Mouse (Mus musculus) ovary, postnatal 14 days (tissue): Measurements from ENCODE around the gene 2610528A11Rik.
"Not testable (repeated sequence)": the region's sequence is repeated elsewhere in the genome, so short reads cannot be mapped to it uniquely, and the experiment has no call there.

Experiments
- DNase-seq: peaks from one replicate; pipeline ENCODE4 v3.0.0; 2022; ENCODE audit warnings: low spot score

The 2610528A11Rik gene

DNA sequence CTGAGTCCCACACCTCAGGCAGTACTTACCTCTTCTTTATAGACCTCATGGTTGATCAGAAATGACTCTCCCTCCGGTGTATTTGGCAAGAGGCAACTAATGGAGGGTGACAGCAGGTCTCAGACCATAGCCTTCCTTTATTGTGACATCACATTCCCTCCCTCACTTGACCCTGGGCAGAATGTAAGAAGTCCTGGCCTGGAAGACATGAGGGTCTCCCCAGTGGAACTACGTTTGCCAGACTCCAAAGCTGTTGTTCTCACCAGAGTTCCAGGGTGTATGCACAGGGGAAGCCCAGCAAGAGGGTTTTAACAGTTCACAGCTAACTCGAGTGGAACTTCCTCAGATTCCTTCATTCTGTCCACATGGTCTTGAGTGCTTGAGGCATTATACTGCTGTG, at the start of gene 2610528A11Rik:
2610528A11Rik (minus strand) TSS at position 101 of the 400 bp plus-strand sequence.
- DNase-seq, result no peak

DNA sequence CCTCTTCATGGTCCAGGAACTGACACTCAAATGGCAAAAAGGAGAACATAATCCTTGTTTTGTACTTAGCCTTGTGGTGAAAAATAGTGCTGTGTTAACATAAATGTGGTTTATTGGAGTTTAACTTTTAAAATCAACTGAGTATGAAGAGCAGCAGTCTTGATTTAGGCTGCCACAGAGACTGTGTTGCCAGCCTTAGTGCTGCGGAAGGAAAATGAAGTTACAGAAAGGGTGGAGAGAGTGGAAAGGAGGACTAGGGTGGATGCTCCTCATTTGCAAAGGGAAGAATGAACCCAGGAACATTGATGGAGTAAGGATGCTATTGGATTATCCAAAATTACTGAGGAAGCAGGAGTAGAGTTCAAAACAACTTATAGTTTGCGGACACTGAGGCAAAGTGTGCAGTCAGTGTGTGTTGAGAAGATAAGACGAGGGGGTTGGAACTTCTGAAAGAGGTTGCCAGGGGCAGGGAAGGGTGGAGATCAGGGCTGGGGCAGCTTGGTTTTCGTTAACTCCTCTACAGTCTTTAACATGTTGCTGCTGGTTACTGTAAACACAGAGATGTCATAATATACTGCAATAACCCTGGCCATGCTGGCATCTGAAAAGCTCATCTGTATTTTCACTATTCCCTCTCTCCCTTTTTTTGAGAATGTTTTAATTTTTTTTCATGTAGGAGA, 49.6 kb upstream of the 2610528A11Rik start:
- no peak for DNase-seq

DNA sequence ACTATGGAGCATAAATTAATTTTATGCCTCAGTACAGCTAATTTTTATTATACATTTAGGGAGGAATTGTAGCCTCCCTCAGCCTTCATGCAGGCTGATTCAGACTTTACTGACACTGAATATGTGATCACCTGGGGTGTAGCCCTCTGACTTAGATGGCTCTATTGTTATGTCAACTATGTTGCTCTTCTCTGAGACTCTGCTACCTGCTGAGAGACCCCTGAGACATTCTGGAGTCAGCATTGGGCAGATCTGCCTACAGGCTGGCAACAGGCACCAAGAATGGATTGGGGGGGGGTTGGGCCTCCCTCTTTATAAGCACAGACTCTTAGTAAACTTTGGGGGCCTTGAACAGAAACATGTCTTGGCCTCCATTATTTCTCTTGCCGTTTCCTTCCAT, 40.6 kb upstream of the 2610528A11Rik start:
- no peak for DNase-seq

DNA sequence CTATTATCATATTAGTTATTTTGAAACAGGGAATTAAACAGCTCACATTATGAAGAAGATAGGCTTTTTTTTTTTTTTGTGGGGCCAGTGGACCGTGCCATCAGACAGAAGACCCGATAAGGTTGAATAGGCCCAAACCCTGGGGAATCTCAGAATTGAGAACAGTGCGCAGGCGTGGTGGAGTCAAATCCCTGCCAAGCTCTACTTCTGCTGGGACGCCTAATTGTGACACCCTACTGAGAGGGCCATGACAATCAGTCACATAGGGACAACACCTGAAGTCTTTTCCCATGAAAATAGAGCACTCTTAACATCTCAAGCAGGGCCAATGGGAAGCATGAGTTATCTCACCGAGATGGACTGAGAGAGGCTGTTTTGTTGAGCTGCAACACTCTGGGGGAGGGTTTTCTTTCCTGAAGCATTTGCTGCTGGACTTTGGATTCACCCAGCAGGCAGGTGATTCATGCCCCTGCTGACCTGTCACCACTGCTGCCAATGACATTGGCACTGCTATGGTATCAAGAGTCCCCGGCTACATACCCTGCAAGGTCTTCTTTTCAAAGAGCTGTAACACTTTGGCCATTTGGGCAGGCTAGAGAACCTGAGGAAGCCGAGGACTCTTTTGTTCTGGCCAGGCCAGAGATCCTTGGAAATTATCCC, 25.4 kb upstream of the 2610528A11Rik start:
- no peak for DNase-seq

DNA sequence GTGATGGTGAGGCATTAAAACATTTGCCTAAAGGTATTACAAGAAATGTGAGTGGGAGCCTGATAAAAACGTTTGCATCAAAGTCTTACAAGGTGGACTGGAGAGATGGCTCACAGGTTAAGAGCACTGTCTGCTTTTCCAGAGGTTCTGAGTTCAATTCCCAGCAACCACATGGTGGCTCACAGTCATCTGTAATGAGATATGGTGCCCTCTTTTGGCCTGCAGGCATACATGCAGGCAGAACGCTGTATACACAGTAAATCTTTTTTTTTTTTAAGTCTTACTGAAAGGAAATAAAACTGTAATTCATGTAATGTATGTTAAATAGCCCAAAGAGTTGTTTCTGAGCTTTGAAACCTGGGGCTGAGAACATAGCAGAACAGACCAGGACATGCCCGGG, 23.8 kb upstream of the 2610528A11Rik start:
- not testable (repeated sequence) for DNase-seq

DNA sequence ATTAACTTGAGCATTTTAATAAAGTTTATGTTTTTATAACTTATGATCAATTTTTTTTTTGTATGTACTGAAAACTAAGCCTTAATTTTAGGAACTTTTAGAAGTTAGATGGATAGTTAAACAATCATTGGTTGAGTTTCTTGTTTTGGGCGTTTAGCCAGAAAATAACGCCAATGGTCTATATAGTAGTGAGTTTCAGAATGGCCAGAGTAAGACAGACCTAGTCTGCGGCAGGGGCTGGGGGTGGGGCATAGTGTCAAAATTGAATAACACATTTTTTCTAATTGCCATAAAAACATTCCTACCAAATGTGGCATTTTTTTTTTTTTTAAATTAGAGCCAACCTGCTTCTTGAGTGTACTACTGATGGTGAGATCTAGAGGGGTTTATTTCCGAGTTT, 22.3 kb upstream of the 2610528A11Rik start:
- DNase-seq, result no peak

DNA sequence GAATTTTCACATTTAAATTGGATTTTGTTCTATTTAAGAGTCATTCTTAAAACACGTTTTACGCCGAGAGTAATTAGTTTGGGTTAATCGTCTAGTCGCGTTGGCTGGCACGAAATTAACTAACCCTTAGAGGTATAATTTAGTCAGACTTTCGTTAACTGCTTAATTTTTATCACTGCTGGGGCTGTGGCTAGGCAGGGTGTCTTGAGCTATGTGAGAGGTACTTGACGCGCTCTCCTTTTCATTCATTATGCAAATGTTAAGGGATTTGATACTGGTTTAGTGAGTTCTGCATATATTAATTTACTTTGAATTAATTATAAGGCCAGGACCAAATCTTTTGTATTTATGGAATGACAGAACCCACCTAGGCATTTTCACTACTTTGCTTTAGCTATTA, 21.8 kb upstream of the 2610528A11Rik start:
- DNase-seq, result no peak

DNA sequence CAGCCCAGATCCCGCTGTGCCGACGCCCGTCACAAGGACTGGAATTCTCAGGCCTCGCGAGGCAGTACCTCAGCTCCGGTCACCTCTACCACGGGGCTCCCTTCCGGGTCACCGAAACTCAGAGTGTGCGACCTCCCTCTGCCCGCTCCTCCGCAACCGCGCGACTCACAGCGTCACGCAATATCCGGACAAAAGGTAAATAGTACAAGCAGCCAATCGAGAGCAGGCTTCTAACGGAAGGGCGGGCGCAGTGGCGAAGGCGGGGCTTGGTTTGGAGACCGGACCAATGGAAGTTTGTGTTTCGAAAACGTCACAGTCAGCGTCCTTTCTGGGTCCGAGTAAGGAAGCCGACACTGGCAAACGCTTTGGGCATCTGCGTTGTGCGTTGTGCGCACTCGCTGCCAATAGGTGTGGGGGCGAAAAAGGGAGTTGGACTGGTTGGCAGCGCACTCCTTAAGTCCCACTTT, 21.3 kb upstream of the 2610528A11Rik start, which contains the start of gene Ghitm:
Ghitm (minus strand) TSS at position 146 of the 467 bp plus-strand sequence.
- DNase-seq, result peak; percentile 90

DNA sequence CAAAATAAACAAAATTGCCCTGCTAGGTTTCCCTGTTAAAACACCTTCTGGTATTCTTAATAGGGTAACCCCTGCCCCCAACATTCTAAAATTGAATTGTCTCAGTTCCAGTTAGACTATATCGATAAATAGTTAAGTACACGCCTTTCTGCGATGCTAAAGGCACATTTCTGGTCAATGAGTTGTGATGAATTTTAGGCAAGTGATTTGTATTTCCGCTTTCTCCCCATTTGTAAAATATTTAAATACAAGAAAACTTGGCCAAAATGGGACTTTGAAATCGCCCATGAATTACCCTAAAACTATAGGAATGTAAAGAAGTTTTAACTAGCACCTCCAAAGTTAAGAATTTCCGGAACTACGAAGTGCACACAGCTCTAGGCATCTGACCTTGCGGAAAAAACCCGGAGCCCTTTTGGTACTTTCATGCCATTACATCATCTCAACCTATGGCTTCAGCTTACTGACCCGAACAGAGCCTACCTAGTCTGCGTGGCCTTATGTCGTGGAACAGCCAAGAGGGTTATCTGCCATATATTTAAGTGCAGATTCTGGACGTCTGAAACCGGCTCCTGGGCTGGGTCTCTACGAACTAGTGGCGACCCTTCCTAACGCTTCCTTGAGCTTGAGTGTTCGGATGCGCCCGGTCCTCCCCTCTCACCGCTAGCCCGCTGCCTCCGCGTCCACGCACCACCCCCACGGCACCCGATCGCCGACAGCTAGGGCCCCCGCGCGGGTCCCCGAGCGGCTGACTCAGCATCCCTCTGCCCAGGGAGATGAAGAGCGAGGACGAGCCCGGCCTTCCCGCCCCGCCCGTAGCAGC, 20.7 kb upstream of the 2610528A11Rik start:
- no peak for DNase-seq

DNA sequence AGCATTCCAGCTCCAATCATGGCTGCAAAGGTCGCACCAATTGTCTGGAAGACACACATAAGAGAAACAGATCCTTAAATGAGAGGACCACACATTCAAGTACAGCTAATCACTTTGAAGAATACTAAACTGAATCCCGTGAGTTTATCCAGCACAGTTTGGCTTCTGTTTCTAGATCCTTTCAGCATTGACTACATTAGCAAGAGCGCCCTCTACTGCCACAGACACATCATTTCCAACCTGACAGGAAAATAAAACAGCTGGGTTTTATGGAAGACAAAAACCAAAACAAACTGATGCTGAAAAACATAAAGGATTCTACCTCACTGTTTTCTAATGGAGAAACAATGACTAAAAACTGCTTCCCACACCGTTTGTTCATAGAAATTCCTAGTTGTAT, 13.8 kb upstream of the 2610528A11Rik start:
- peak; percentile 14 for DNase-seq

DNA sequence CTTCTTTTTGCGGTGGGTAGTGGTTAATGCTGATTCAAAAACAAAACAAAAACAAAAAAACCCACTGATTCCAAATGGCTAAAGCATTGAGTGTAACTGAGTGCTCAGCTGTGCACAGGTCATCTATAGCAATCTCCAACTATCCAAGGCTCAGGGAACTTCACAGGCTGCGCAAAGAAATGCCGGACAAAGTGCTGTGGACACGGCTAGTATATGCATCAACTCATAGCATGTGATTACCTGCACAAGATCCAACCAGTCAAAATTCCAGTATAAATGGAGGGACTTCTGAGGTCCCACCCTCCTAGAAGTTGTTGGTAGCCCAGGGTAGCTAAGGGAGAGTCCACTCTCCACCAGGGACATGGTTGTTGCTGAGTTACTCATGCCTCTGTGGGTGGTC, 5.4 kb upstream of the 2610528A11Rik start:
- DNase-seq, result no peak

DNA sequence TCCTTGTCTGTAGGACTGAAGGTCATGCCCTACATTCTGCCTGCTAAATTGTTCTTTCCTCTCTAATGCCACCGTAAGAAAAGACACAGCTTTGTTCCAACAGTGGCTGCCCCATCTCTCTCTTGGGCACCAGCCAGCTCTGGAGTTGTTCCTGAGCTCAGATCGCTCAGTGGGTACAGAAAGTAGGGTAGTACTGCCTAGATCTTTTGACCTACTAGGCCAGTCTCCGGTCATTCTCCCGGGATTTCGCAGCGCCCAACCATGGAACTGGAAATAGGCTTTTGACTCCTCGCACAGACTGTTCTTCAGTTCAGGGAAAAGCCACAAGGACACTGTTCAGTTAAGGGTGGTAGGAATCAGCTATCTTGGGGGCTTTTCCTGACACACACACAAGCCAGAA, 891 bp downstream of the 2610528A11Rik start:
- no peak for DNase-seq

DNA sequence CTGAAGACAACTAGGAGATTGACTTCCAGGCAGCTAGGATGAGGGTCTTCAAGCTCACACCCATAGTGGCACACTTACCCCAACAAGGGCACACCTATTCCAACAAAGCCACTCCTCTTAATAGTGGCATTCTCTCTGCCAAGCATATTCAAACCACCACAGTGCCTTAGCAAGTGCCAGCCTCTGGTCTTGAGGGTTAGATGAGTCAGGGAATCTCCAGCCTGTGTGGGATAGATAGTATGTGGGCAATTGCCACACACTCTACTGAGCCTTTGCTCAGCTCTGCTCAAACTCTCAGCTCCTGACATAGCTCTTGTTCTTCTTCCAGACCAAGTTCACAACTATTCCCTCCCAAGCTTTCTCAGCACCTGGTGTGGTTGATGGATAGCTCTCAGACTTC, 2.5 kb downstream of the 2610528A11Rik start:
- no peak for DNase-seq

DNA sequence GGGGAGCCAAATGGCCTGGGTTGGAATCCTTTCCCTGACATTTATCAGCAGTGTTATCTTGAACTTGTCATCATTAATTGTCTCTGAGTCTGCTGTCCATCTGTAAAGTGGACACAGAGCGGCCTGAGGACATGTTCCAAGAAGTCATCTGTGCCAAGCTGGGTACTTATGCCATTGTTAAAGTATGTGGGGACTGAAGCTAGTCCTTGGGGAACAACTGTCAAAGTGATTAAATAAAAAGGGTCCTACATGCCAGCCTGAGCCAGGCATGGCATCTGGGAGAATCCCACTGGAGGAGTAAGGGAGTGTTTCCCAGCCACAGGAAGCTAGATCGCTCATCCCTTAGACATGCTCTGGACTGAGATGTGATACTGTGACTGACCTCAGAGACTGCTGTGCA, 3.4 kb downstream of the 2610528A11Rik start:
- DNase-seq, result no peak

DNA sequence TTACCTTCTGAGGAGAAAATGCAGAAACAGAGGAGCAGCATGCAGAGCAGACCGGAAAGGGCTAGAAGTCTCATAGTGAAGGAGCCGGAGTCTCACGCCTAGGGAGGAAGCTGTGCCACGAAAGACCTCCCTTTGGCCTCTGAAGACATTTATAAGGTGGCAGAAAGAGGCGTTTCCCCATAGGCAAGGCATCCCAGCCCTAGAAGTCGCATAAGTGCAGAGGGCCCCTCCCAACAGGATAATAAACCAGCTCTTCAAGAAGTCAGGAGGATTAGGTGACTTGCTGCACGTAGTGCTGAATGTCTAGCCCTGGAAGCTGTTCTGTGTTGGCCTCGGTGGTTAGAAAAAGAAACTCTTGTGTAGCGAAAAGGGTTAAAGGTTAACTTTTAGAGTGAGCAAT, 3.8 kb downstream of the 2610528A11Rik start:
- DNase-seq, result no peak

DNA sequence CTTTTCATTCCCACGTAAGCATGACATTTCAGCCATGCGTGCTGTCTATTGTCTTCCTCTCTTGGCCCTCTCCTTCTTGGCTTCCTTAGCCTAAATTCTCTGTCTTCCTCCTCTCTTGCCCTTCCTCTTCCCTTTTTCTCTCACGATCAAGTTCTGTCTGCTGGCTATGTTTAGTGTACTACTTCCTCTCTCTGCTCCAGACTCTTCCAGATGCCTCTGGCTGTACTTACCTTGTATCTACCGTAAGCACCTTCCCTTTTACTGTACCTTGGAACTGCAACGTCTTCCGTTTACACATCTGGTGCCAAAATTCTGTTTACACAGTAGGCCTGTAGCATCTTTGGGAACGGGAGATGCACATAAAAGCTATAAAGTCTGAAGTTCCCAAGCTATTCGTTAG, 4.4 kb downstream of the 2610528A11Rik start:
- no peak for DNase-seq

DNA sequence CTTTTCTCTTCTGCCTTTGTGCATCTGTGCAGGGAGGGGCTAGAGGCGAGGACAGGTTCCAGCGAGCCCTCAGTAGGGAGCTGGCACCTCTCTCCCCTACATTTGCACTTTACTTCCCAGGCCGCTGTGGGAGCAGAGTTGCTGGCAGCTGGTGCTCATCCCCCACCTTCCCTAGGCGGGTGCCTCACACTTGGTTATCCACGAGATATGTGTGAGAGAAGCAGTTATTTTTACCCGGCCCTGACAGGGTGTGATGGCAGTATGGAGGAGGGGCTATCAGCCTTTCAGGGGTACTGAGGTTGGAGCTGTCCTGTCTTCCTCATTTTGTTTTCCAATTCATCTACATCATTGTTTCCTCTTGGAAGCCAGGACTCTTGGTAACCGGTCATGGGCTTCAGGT, 8.0 kb downstream of the 2610528A11Rik start:
- no peak for DNase-seq

DNA sequence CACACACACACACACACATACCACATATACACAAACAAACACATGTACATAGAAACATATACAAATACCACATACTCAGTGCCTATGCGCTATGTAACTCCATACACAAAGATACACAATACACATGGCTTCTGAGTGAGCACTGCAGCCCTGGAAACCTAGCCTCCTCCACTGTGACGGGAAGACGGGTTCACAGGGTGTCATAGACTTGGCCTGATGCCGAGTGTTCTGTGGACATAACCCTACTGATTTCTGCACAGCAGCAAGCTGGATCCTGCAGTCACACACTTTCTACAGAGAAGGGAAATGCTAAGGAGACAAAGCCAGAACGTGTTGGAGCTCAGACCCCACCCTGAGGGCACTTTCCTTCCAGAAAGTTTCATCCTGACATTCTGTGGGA, 9.1 kb downstream of the 2610528A11Rik start:
- DNase-seq, result peak; percentile 12

DNA sequence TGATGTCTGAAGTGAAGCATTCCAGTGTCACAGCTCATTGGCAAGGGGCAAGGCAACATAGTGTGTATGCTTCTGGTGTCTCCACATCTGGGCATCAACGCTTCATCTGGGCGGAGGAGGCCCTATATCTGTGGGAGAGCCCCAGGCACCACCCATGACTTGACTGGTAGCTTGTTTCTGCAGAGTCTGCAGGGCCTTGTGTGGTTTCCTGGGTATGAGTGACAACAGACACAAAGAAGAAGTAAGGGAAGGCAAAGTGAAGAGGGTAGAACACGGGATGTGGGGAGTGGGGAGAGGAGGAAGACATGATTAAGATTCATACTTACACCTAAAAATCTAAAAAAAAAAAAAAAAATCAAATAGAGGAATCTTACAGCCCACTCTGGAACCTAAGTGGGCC, 11.3 kb downstream of the 2610528A11Rik start:
- no peak for DNase-seq

DNA sequence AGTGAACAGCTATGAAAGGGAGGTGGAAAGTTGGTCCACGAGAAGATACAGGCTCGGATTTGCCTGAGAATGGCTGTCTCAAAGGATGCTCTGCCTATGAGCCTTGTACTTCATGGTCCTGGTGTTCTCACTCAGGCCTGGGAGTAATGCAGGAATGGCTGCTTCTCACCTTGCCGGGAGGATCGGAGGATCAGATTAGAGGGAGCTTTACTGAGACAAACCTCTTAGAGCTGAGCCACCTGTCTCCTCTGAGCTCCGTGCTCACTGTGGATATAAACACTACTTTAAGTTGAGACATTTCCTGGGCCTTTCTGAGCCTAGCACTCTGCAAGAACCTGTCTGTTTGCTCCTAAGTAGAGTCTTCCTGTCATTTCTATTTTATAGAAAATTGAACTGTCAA, 12.3 kb downstream of the 2610528A11Rik start:
- DNase-seq, result no peak

DNA sequence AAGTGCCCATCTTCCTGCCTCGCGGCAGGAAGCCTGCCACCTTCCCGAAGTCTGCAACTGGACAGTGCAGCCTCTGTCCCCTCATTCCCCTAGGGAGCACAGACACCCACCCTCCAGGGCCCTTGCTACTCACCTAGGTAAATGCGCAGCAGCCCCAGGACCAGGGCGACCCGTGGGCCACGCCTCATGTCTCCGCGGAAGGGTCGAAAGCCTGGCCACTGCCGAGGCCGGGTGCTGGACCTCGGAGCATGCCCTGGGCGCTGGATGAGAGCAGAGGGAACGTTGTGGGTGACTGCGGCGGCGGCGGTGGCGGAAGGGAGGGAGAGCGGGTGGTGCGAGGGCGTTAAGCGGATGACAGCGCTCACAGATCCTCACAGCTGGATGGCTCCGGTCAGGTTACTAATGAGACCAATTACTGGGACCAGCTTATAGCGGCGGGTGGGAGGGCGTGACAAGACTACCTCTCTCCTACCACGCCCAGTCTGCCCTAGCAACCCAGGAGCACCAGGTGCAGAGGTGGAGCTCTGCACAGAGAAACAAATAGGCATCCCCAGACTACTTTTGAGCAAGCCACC, 15.8 kb downstream of the 2610528A11Rik start, which contains the start of gene Cdhr1:
Cdhr1 (minus strand) TSS at position 392 of the 575 bp plus-strand sequence.
- DNase-seq, result no peak

DNA sequence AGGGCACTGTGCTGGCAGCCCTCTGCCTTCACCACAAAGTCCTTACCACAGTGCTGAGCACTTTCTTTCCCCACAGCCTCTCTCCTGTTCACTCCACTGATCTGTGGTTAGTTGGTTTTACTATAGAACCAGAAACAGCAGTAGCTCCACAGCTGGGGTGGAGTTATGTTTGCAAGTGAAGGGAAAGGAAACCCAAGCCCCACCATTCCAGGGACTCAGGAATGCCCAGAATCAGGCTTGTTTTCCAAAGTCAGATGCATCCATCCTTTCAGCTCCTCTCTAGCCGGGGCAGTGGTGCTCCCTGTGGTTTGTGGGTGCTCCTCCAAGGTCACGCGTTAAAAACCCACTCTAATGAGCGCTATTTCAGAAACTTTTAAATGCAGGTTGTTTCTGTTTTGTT, 18.3 kb downstream of the 2610528A11Rik start:
- DNase-seq, result no peak
